Mouse (Mus musculus) right cerebral cortex, adult 2 months (tissue): Measurements from ENCODE around the gene Adprhl1.

Experiments used
- DNase-seq, 2 experiments: peaks; one replicate each; pipeline ENCODE4 v3.0.0; 2021 to 2022; ENCODE audit warnings: low spot score in 2 of 2

The Adprhl1 gene

GRCm38 (mm10) chr8:13229802-13230201, 24.2 kb downstream of the Adprhl1 start:
- no peak for DNase-seq

- DNase-seq = no peak
Measured at GRCm38 (mm10) chr8:13228923-13229610, 24.9 kb downstream of the Adprhl1 start.

- DNase-seq = no peak
Measured at GRCm38 (mm10) chr8:13227184-13227583, 26.8 kb downstream of the Adprhl1 start.

- peak in 1 of 2 experiments; percentile 14 for DNase-seq
Measured at GRCm38 (mm10) chr8:13226288-13226687, 27.7 kb downstream of the Adprhl1 start.

- DNase-seq = no peak
Measured at GRCm38 (mm10) chr8:13224426-13224825, 29.5 kb downstream of the Adprhl1 start.

- DNase-seq = no peak
Measured at GRCm38 (mm10) chr8:13218441-13218840, 35.5 kb downstream of the Adprhl1 start.

GRCm38 (mm10) chr8:13217986-13218385, 36.0 kb downstream of the Adprhl1 start:
- no peak for DNase-seq

GRCm38 (mm10) chr8:13217093-13217492, 36.9 kb downstream of the Adprhl1 start:
- no peak for DNase-seq

GRCm38 (mm10) chr8:13216386-13216785, 37.6 kb downstream of the Adprhl1 start:
- no peak for DNase-seq

- peak; percentile 82 to 91 for DNase-seq
Measured at GRCm38 (mm10) chr8:13213479-13214268, 40.3 kb downstream of the Adprhl1 start.

- DNase-seq = no peak
Measured at GRCm38 (mm10) chr8:13209770-13210169, 44.2 kb downstream of the Adprhl1 start.

- DNase-seq = no peak
Measured at GRCm38 (mm10) chr8:13208627-13209355, 45.2 kb downstream of the Adprhl1 start.

GRCm38 (mm10) chr8:13206290-13206689, 47.7 kb downstream of the Adprhl1 start:
- no peak for DNase-seq

GRCm38 (mm10) chr8:13205311-13205710, 48.7 kb downstream of the Adprhl1 start:
- no peak for DNase-seq

- no peak for DNase-seq
Measured at GRCm38 (mm10) chr8:13204371-13205140, 49.4 kb downstream of the Adprhl1 start.

GRCm38 (mm10) chr8:13203472-13203871, 50.5 kb downstream of the Adprhl1 start:
- DNase-seq = no peak

GRCm38 (mm10) chr8:13202806-13203205, 51.2 kb downstream of the Adprhl1 start:
- no peak for DNase-seq

- DNase-seq = no peak
Measured at GRCm38 (mm10) chr8:13202041-13202440, 51.9 kb downstream of the Adprhl1 start.

GRCm38 (mm10) chr8:13201013-13201334, 53.0 kb downstream of the Adprhl1 start:
- DNase-seq = no peak

GRCm38 (mm10) chr8:13200301-13201012, 53.5 kb downstream of the Adprhl1 start, which contains the start of gene Grtp1:
Grtp1 (minus strand) TSS chr8:13200620.
- no peak for DNase-seq
